Mouse (Mus musculus): ENCODE measurements around the gene Smc1a.

Gene Smc1a

GRCm38 (mm10) chrX:152016151-152017145, at the start of gene Smc1a, which contains the start of gene Ribc1:
Smc1a (plus strand) TSS chrX:152016428.
Ribc1 (minus strand) TSS chrX:152016295.
- peak; percentile 85 for DNase-seq

GRCm38 (mm10) chrX:151999006-151999710, 17.1 kb upstream of the Smc1a start:
- DNase-seq, result no peak

GRCm38 (mm10) chrX:152001182-152001684, 15.0 kb upstream of the Smc1a start:
- no peak for DNase-seq

- DNase-seq, result peak; percentile 64
Measured at GRCm38 (mm10) chrX:152001737-152002710, 14.2 kb upstream of the Smc1a start, which contains the start of gene Hsd17b10. Hsd17b10 (plus strand) TSS chrX:152001845.

- DNase-seq, result no peak
Measured at GRCm38 (mm10) chrX:152002865-152003264, 13.4 kb upstream of the Smc1a start.

- DNase-seq, result no peak
Measured at GRCm38 (mm10) chrX:152007863-152008262, 8.4 kb upstream of the Smc1a start.

GRCm38 (mm10) chrX:152015752-152016150, 477 bp upstream of the Smc1a start:
- DNase-seq, result no peak

GRCm38 (mm10) chrX:152017186-152017585, 958 bp downstream of the Smc1a start:
- DNase-seq, result no peak

GRCm38 (mm10) chrX:152019294-152019693, 3.1 kb downstream of the Smc1a start:
- no peak for DNase-seq

GRCm38 (mm10) chrX:152039865-152040264, 23.6 kb downstream of the Smc1a start:
- no peak for DNase-seq

GRCm38 (mm10) chrX:152047230-152047629, 31.0 kb downstream of the Smc1a start:
- DNase-seq, result no peak

GRCm38 (mm10) chrX:152052546-152052945, 36.3 kb downstream of the Smc1a start:
- no peak for DNase-seq

- DNase-seq, result no peak
Measured at GRCm38 (mm10) chrX:152054094-152054493, 37.9 kb downstream of the Smc1a start.

GRCm38 (mm10) chrX:152065674-152066073, 49.4 kb downstream of the Smc1a start:
- no peak for DNase-seq

GRCm38 (mm10) chrX:152067789-152068188, 51.6 kb downstream of the Smc1a start:
- no peak for DNase-seq

GRCm38 (mm10) chrX:152089832-152090614, 73.8 kb downstream of the Smc1a start:
- DNase-seq, result peak; percentile 3

GRCm38 (mm10) chrX:152097572-152097971, 81.3 kb downstream of the Smc1a start:
- DNase-seq, result no peak

Measured in cerebellum, adult 11 months (tissue).